Mouse (Mus musculus): ENCODE results near the gene Cdipt.

Gene Cdipt

GRCm38 (mm10) chr7:126975893-126975949, at the start of gene Cdipt:
TSS of gene Cdipt (plus strand) at chr7:126975914.
- peaks cover 32% of the 10 kb centered on the region for H3K36me3 ChIP-seq (ENCODE audit: insufficient read depth, low read length)
- peak within 1 kb of the TSS; percentile 100 for H3K4me3 ChIP-seq (replicated peaks; ENCODE audit: low read length)
- H3K9me3 ChIP-seq (ENCODE audit: low read length) = no peaks in the 10 kb centered on the region
- peaks cover 41% of the 10 kb centered on the region for H3K4me1 ChIP-seq (replicated peaks; ENCODE audit: low read depth, low read length)
- TF ChIP-seq CTCF (conservative IDR thresholded peaks at IDR 0.05; ENCODE audit: low read length) (no peak), NANOG (IDR thresholded peaks at IDR 0.05; ENCODE audit: borderline replicate concordance, low read length) (no peak), POU5F1 (IDR thresholded peaks at IDR 0.05; ENCODE audit: borderline replicate concordance, low read length) (no peak)
- no peaks in the 10 kb centered on the region for H3K27me3 ChIP-seq (ENCODE audit: insufficient read depth, low read length)

- peaks cover 9% of the 10 kb centered on the region for H3K27me3 ChIP-seq (ENCODE audit: insufficient read depth, low read length)
Observed at GRCm38 (mm10) chr7:126926299-126926698, 49.4 kb upstream of the Cdipt start.

GRCm38 (mm10) chr7:126928384-126929037, 47.2 kb upstream of the Cdipt start, which contains the start of gene Kctd13:
TSS of gene Kctd13 (plus strand) at chr7:126928879.
- Histone ChIP-seq H3K9me3 (ENCODE audit: low read length) (no peaks in the 10 kb centered on the region), H3K36me3 (ENCODE audit: insufficient read depth, low read length) (peaks cover 35% of the 10 kb centered on the region), H3K4me1 (replicated peaks; ENCODE audit: low read depth, low read length) (peaks cover 42% of the 10 kb centered on the region), H3K4me3 (replicated peaks; ENCODE audit: low read length) (peak within 1 kb of the TSS; percentile 94), H3K27me3 (ENCODE audit: insufficient read depth, low read length) (peaks cover 9% of the 10 kb centered on the region)
- no peak for TF ChIP-seq POU5F1 (IDR thresholded peaks at IDR 0.05; ENCODE audit: borderline replicate concordance, low read length)
- TF ChIP-seq CTCF (conservative IDR thresholded peaks at IDR 0.05; ENCODE audit: low read length) = no peak
- TF ChIP-seq NANOG (IDR thresholded peaks at IDR 0.05; ENCODE audit: borderline replicate concordance, low read length) = no peak

More at GRCm38 (mm10) chr7:126926299-126926698, 49.4 kb upstream of the Cdipt start:
- Histone ChIP-seq H3K4me3 (replicated peaks; ENCODE audit: low read length) (no peak overlapping the region), H3K36me3 (ENCODE audit: insufficient read depth, low read length) (peaks cover 14% of the 10 kb centered on the region), H3K9me3 (ENCODE audit: low read length) (no peaks in the 10 kb centered on the region), H3K4me1 (replicated peaks; ENCODE audit: low read depth, low read length) (peaks cover 27% of the 10 kb centered on the region)
- TF ChIP-seq CTCF (conservative IDR thresholded peaks at IDR 0.05; ENCODE audit: low read length) (no peak), POU5F1 (IDR thresholded peaks at IDR 0.05; ENCODE audit: borderline replicate concordance, low read length) (no peak), NANOG (IDR thresholded peaks at IDR 0.05; ENCODE audit: borderline replicate concordance, low read length) (no peak)

GRCm38 (mm10) chr7:126929046-126929445, 46.7 kb upstream of the Cdipt start:
- peak overlapping the region; percentile 94 for H3K4me3 ChIP-seq (replicated peaks; ENCODE audit: low read length)
- H3K9me3 ChIP-seq (ENCODE audit: low read length) = no peaks in the 10 kb centered on the region
- peaks cover 38% of the 10 kb centered on the region for H3K36me3 ChIP-seq (ENCODE audit: insufficient read depth, low read length)
- H3K4me1 ChIP-seq (replicated peaks; ENCODE audit: low read depth, low read length) = peaks cover 45% of the 10 kb centered on the region
- peaks cover 9% of the 10 kb centered on the region for H3K27me3 ChIP-seq (ENCODE audit: insufficient read depth, low read length)
- no peak for TF ChIP-seq NANOG (IDR thresholded peaks at IDR 0.05; ENCODE audit: borderline replicate concordance, low read length)
- no peak for TF ChIP-seq CTCF (conservative IDR thresholded peaks at IDR 0.05; ENCODE audit: low read length)
- no peak for TF ChIP-seq POU5F1 (IDR thresholded peaks at IDR 0.05; ENCODE audit: borderline replicate concordance, low read length)

GRCm38 (mm10) chr7:126932652-126933051, 43.1 kb upstream of the Cdipt start:
- Histone ChIP-seq H3K36me3 (ENCODE audit: insufficient read depth, low read length) (peaks cover 73% of the 10 kb centered on the region), H3K4me3 (replicated peaks; ENCODE audit: low read length) (no peak overlapping the region), H3K27me3 (ENCODE audit: insufficient read depth, low read length) (peaks cover 5% of the 10 kb centered on the region), H3K4me1 (replicated peaks; ENCODE audit: low read depth, low read length) (peaks cover 40% of the 10 kb centered on the region), H3K9me3 (ENCODE audit: low read length) (no peaks in the 10 kb centered on the region)
- TF ChIP-seq CTCF (conservative IDR thresholded peaks at IDR 0.05; ENCODE audit: low read length) (no peak), NANOG (IDR thresholded peaks at IDR 0.05; ENCODE audit: borderline replicate concordance, low read length) (no peak)

GRCm38 (mm10) chr7:126941171-126941570, 34.5 kb upstream of the Cdipt start:
- Histone ChIP-seq H3K9me3 (ENCODE audit: low read length) (no peaks in the 10 kb centered on the region), H3K36me3 (ENCODE audit: insufficient read depth, low read length) (peaks cover 85% of the 10 kb centered on the region), H3K27me3 (ENCODE audit: insufficient read depth, low read length) (no peaks in the 10 kb centered on the region), H3K4me3 (replicated peaks; ENCODE audit: low read length) (no peak overlapping the region), H3K4me1 (replicated peaks; ENCODE audit: low read depth, low read length) (peaks cover 31% of the 10 kb centered on the region)
- TF ChIP-seq NANOG (IDR thresholded peaks at IDR 0.05; ENCODE audit: borderline replicate concordance, low read length) (no peak), CTCF (conservative IDR thresholded peaks at IDR 0.05; ENCODE audit: low read length) (no peak), POU5F1 (IDR thresholded peaks at IDR 0.05; ENCODE audit: borderline replicate concordance, low read length) (no peak)

- no peaks in the 10 kb centered on the region for H3K27me3 ChIP-seq (ENCODE audit: insufficient read depth, low read length)
- H3K4me3 ChIP-seq (replicated peaks; ENCODE audit: low read length) = 0 out of 2 replicates have a peak overlapping the region, but pooled peaks have one; percentile 5
- H3K9me3 ChIP-seq (ENCODE audit: low read length) = no peaks in the 10 kb centered on the region
- H3K4me1 ChIP-seq (replicated peaks; ENCODE audit: low read depth, low read length) = peaks cover 36% of the 10 kb centered on the region
- H3K36me3 ChIP-seq (ENCODE audit: insufficient read depth, low read length) = peaks cover 85% of the 10 kb centered on the region
- TF ChIP-seq CTCF (conservative IDR thresholded peaks at IDR 0.05; ENCODE audit: low read length) = no peak
- TF ChIP-seq NANOG (IDR thresholded peaks at IDR 0.05; ENCODE audit: borderline replicate concordance, low read length) = no peak
- no peak for TF ChIP-seq POU5F1 (IDR thresholded peaks at IDR 0.05; ENCODE audit: borderline replicate concordance, low read length)
Observed at GRCm38 (mm10) chr7:126941801-126942200, 33.9 kb upstream of the Cdipt start.

- H3K4me1 ChIP-seq (replicated peaks; ENCODE audit: low read depth, low read length) = peaks cover 61% of the 10 kb centered on the region
- H3K27me3 ChIP-seq (ENCODE audit: insufficient read depth, low read length) = peaks cover 37% of the 10 kb centered on the region
- peaks cover 56% of the 10 kb centered on the region for H3K36me3 ChIP-seq (ENCODE audit: insufficient read depth, low read length)
- TF ChIP-seq CTCF (conservative IDR thresholded peaks at IDR 0.05; ENCODE audit: low read length) = peak; percentile 60
- no peak for TF ChIP-seq NANOG (IDR thresholded peaks at IDR 0.05; ENCODE audit: borderline replicate concordance, low read length)
- no peak overlapping the region for H3K4me3 ChIP-seq (replicated peaks; ENCODE audit: low read length)
- H3K9me3 ChIP-seq (ENCODE audit: low read length) = no peaks in the 10 kb centered on the region
Observed at GRCm38 (mm10) chr7:126946530-126946929, 29.2 kb upstream of the Cdipt start.

- H3K9me3 ChIP-seq (ENCODE audit: low read length) = no peaks in the 10 kb centered on the region
- H3K36me3 ChIP-seq (ENCODE audit: insufficient read depth, low read length) = peaks cover 36% of the 10 kb centered on the region
- TF ChIP-seq CTCF (conservative IDR thresholded peaks at IDR 0.05; ENCODE audit: low read length) (no peak), POU5F1 (IDR thresholded peaks at IDR 0.05; ENCODE audit: borderline replicate concordance, low read length) (no peak), NANOG (IDR thresholded peaks at IDR 0.05; ENCODE audit: borderline replicate concordance, low read length) (no peak)
- H3K27me3 ChIP-seq (ENCODE audit: insufficient read depth, low read length) = peaks cover 50% of the 10 kb centered on the region
- peaks cover 56% of the 10 kb centered on the region for H3K4me1 ChIP-seq (replicated peaks; ENCODE audit: low read depth, low read length)
- peak overlapping the region; percentile 86 for H3K4me3 ChIP-seq (replicated peaks; ENCODE audit: low read length)
Observed at GRCm38 (mm10) chr7:126948626-126949025, 27.1 kb upstream of the Cdipt start.
